14 mouse cellular contexts compared by ENCODE assay signal in genomic region chr2:38653694-38654093, GRCm38 (mm10).
"Had no signal": no experiment of that assay in that cellular context is flagged by ENCODE, and none has a peak within 500 bp of the region (broad histone marks: within the 10 kb centered on the region; RNA-seq: fewer than 3 reads in every experiment).

No protein-coding gene starts in this region.

- H3K27me3 ChIP-seq: midbrain, embryonic 15.5 days; neural tube, embryonic 13.5 days had no signal

- H3K4me3 ChIP-seq: layer of hippocampus, adult 2 months; limb, embryonic 15.5 days; liver, embryonic 12.5 days; midbrain, embryonic 10.5 days; midbrain, embryonic 15.5 days; neural tube, embryonic 13.5 days had no signal

- DNase-seq: kidney, adult 9 months; kidney, postnatal 36 days; lung, embryonic 14.5 days; lung, postnatal 10 days; lung, postnatal 4 days; right cerebral cortex, adult 18-20 months; right cerebral cortex, postnatal 25 days; thymus, postnatal 36 days had no signal

- H3K36me3 ChIP-seq: limb, embryonic 15.5 days; liver, embryonic 12.5 days; midbrain, embryonic 10.5 days; midbrain, embryonic 15.5 days; neural tube, embryonic 13.5 days had no signal
